Mouse (Mus musculus) bone marrow macrophage, adult 2 months (primary cell): ENCODE measurements around the gene Cnga2. TPM values are rescaled to one million over a fixed set of nuclear protein-coding genes. Genes with fewer than 3 reads are reported as not detected.

Source experiments
- H3K27ac ChIP-seq: 2 replicates; pipeline ENCODE4 v1.5.1; 2012; ENCODE audit warnings: low read depth, low read length; ENCODE audit not compliant: insufficient read depth
- H3K4me1 ChIP-seq: 2 replicates; pipeline ENCODE4 v1.6.1; 2012; ENCODE audit warnings: low read length; ENCODE audit not compliant: control insufficient read depth, insufficient read depth
- H3K4me3 ChIP-seq: 2 replicates; pipeline ENCODE4 v1.5.1; 2012; ENCODE audit warnings: mild to moderate bottlenecking, low read length, moderate library complexity; ENCODE audit not compliant: insufficient read depth
- CTCF ChIP-seq: IDR thresholded peaks from 2 replicates; pipeline ENCODE4 v1.5.1; 2012; ENCODE audit warnings: low read depth, mild to moderate bottlenecking, low read length, moderate library complexity
- POLR2A ChIP-seq: IDR thresholded peaks from 2 replicates; pipeline ENCODE4 v1.6.1; 2012; ENCODE audit warnings: mild to moderate bottlenecking, low read depth, low read length, borderline replicate concordance
- polyA plus RNA-seq: library from polyadenylated mRNA; stranded (reverse); fragments of >200 nt; gene quantifications from 2 replicates; pipeline ENCODE4 v1.2.4, GENCODE M21; 2012; ENCODE audit not compliant: missing spikeins, insufficient read depth, insufficient read length

Gene Cnga2
- polyA plus RNA-seq, 1 experiment = not detected

GRCm38 (mm10) chrX:72044056-72044455 is 52.4 kb downstream of the Cnga2 start:
- H3K4me3 ChIP-seq = no peak overlapping the region
- no peaks in the 10 kb centered on the region for H3K4me1 ChIP-seq
- no peak overlapping the region for H3K27ac ChIP-seq
- TF ChIP-seq CTCF (no peak), POLR2A (no peak)

- TF ChIP-seq CTCF (no peak), POLR2A (no peak)
- H3K4me3 ChIP-seq = no peak overlapping the region
- no peak overlapping the region for H3K27ac ChIP-seq
- no peaks in the 10 kb centered on the region for H3K4me1 ChIP-seq
These were observed 56.3 kb downstream of the Cnga2 start for GRCm38 (mm10) chrX:72047918-72048317.

Other genes with a start within 250 kb of the Cnga2 start
- gene Vma21, start 175.9 kb upstream of the Cnga2 start, polyA plus RNA-seq = 47.5 and 62.8 TPM in 2 replicates
- gene Gm1141, start 70.8 kb upstream of the Cnga2 start, polyA plus RNA-seq = not detected in 2 replicates
- not detected in 2 replicates for gene Prrg3, start 29.2 kb upstream of the Cnga2 start, polyA plus RNA-seq
- gene Fate1, start 18.9 kb upstream of the Cnga2 start, polyA plus RNA-seq = not detected in 2 replicates
- gene Magea4, start 230.2 kb downstream of the Cnga2 start, polyA plus RNA-seq = not detected in 2 replicates